Mouse (Mus musculus) heart, embryonic 16.5 days (tissue): ENCODE data around the gene Tut7. TPM values are rescaled to one million over a fixed set of nuclear protein-coding genes. Genes with fewer than 3 reads are reported as not detected.
"Not testable (repeated sequence)": the region's sequence is repeated elsewhere in the genome, so short reads cannot be mapped to it uniquely, and the experiment has no call there.

Experiments used
- ATAC-seq: fragments of 200-750 bp; cut with Nextera tagmentation; replicated peaks from 2 replicates; pipeline ENCODE4 v1.8.0; 2017; ENCODE audit warnings: moderate number of reproducible peaks; ENCODE audit not compliant: insufficient read depth, low FRiP score; ENCODE audit errors: extremely low read depth
- H3K27ac ChIP-seq: fragments of 300-500 bp; sonication (generic); 2 replicates; pipeline ENCODE4 v1.5.1; 2014; ENCODE audit warnings: mild to moderate bottlenecking, low read length, control low read depth, moderate library complexity
- H3K27me3 ChIP-seq: fragments of 300-500 bp; sonication (generic); 2 replicates; pipeline ENCODE4 v1.6.1; 2014; ENCODE audit warnings: low read length, mixed read lengths; ENCODE audit not compliant: control insufficient read depth, insufficient read depth
- H3K36me3 ChIP-seq: fragments of 300-500 bp; sonication (generic); 2 replicates; pipeline ENCODE4 v1.6.1; 2014; ENCODE audit not compliant: control insufficient read depth, insufficient read depth
- H3K4me1 ChIP-seq: fragments of 300-500 bp; sonication (generic); 2 replicates; pipeline ENCODE4 v1.6.1; 2014; ENCODE audit warnings: low read length, mixed read lengths; ENCODE audit not compliant: control insufficient read depth, insufficient read depth
- H3K4me2 ChIP-seq: fragments of 300-500 bp; sonication (generic); 2 replicates; pipeline ENCODE4 v1.6.1; 2014; ENCODE audit warnings: low read depth, mild to moderate bottlenecking, control low read depth, low read length
- H3K4me3 ChIP-seq: fragments of 300-500 bp; sonication (generic); 2 replicates; pipeline ENCODE4 v1.5.1; 2014; ENCODE audit warnings: mild to moderate bottlenecking, control low read depth, low read length
- H3K9ac ChIP-seq: fragments of 300-500 bp; sonication (generic); 2 replicates; pipeline ENCODE4 v1.6.1; 2014; ENCODE audit warnings: low read length, control low read depth
- H3K9me3 ChIP-seq: fragments of 300-500 bp; sonication (generic); replicated peaks from 2 replicates; pipeline ENCODE4 v1.6.1; 2016; ENCODE audit warnings: low read length; ENCODE audit not compliant: control insufficient read depth
- WGBS: fragments of 180-500 bp; shearing (Covaris S2); extraction: QIAGEN DNeasy Blood & Tissue Kit; methylation state at CpG from one replicate; pipeline ENCODE4 v1.1.7; 2014; 5-methylcytosine and 5-hydroxymethylcytosine counted together
- polyA plus RNA-seq: library from polyadenylated mRNA; unstranded; fragments of >200 nt; fragmentation: Nextera tagmentation; extraction: Ambion mirVana; gene quantifications from 2 replicates; pipeline ENCODE4 v1.2.1, GENCODE M21; 2015

Gene Tut7
- polyA plus RNA-seq, 1 experiment from 2014 or later, result 32.7 TPM

- H3K27ac ChIP-seq, result no peak overlapping the region
- ATAC-seq, result no peak
- no peak overlapping the region for H3K4me2 ChIP-seq
- H3K9me3 ChIP-seq, result no peaks in the 10 kb centered on the region
- H3K4me3 ChIP-seq, result no peak overlapping the region
- peaks cover 5% of the 10 kb centered on the region for H3K4me1 ChIP-seq
- no peak overlapping the region for H3K9ac ChIP-seq
- 77% methylated on average over 2 of the region's 2 CpGs for WGBS
- no peaks in the 10 kb centered on the region for H3K27me3 ChIP-seq
- no peaks in the 10 kb centered on the region for H3K36me3 ChIP-seq
These were observed 84.5 kb downstream of the Tut7 start for GRCm38 (mm10) chr13:59738455-59738854.

DNA sequence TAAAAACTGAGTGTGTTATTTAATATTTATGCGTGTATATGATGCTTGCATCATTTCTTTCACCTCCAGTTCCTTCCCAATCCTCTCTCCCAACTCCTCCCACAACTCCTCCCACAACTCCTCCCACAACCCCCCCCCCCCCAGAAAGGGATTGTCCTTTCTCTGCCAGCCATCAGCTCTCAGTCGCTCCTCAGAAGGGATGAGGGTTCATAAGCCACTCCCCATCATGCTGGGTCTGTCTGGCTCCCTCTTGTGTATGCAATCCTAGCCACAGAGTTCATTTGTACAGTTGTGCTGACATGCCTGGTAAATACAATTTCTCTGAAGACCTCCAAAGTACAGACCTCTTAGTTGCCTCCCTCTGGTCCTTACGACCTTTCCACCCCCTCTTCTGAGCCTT lies 87.8 kb downstream of the Tut7 start:
- Histone ChIP-seq H3K9me3 (no peaks in the 10 kb centered on the region), H3K4me3 (no peak overlapping the region), H3K4me2 (no peak overlapping the region), H3K27me3 (no peaks in the 10 kb centered on the region), H3K27ac (no peak overlapping the region), H3K4me1 (no peaks in the 10 kb centered on the region), H3K36me3 (no peaks in the 10 kb centered on the region), H3K9ac (no peak overlapping the region)
- no peak; the same call in 1 of the 2 replicates for ATAC-seq
- 26% methylated on average over 3 of the region's 3 CpGs for WGBS

DNA sequence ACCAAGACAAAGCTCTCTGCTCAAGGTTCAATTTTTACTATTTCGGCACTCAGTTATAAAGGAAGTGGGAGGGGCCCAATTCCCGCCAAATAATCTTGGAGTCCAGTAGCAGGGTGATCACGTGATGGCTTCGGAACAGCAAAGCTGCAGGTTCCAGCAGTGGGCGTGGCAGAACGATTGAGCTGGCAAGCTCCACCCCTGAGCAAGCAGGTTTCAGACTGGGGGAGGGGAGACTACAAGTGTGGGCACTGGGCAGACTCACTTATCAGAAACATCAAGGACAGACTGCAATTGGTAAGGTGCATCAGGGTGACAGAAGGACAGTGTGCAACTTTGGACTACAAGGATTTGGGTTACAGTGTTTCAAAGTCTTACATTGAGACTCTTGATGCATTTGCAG lies 88.6 kb downstream of the Tut7 start:
- H3K4me2 ChIP-seq, ATAC-seq, H3K4me1 ChIP-seq, H3K36me3 ChIP-seq, H3K27me3 ChIP-seq, H3K4me3 ChIP-seq, H3K9me3 ChIP-seq, H3K27ac ChIP-seq, H3K9ac ChIP-seq: not testable (repeated sequence)
- WGBS, result 29% methylated on average over 6 of the region's 6 CpGs

GRCm38 (mm10) chr13:59733936-59734335 lies 89.0 kb downstream of the Tut7 start:
- no peak overlapping the region for H3K27ac ChIP-seq
- H3K4me2 ChIP-seq, result no peak overlapping the region
- H3K36me3 ChIP-seq, result no peaks in the 10 kb centered on the region
- no peak overlapping the region for H3K9ac ChIP-seq
- no peaks in the 10 kb centered on the region for H3K27me3 ChIP-seq
- H3K4me1 ChIP-seq, result no peaks in the 10 kb centered on the region
- ATAC-seq, result no peak
- H3K9me3 ChIP-seq, result no peaks in the 10 kb centered on the region
- 90% methylated on average over 2 of the region's 4 CpGs for WGBS
- H3K4me3 ChIP-seq, result no peak overlapping the region

DNA sequence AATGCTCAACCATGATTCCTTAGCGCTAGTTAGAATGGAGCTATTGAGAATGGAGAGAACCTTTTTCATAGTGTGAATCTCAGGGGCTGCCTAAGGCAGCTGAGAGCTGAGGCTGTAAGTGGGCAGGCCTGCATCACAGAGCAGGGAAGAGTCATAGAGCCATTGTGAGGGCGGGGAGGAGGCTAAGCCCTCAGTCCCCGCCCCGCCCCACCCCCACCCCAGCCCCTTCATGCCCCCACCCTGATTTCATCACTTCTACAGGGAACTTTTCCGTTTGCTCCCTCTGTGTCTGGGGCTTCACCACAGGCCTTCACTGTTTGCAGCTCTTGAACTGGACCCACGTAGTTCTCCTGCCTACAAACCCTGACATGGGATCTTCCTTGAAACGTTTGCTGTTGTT lies 91.3 kb downstream of the Tut7 start, which contains the start of gene Spata31d1d:
Gene Spata31d1d (minus strand): TSS at position 101 of the 400 bp plus-strand sequence.
- no peaks in the 10 kb centered on the region for H3K36me3 ChIP-seq
- no peak within 1 kb of the TSS for H3K4me2 ChIP-seq
- H3K9me3 ChIP-seq, result no peaks in the 10 kb centered on the region
- H3K4me1 ChIP-seq, result peaks cover 3% of the 10 kb centered on the region
- H3K9ac ChIP-seq, result no peak within 1 kb of the TSS
- 37% methylated on average over 6 of the region's 7 CpGs for WGBS
- ATAC-seq, result no peak
- no peaks in the 10 kb centered on the region for H3K27me3 ChIP-seq
- no peak within 1 kb of the TSS for H3K4me3 ChIP-seq
- no peak within 1 kb of the TSS for H3K27ac ChIP-seq

DNA sequence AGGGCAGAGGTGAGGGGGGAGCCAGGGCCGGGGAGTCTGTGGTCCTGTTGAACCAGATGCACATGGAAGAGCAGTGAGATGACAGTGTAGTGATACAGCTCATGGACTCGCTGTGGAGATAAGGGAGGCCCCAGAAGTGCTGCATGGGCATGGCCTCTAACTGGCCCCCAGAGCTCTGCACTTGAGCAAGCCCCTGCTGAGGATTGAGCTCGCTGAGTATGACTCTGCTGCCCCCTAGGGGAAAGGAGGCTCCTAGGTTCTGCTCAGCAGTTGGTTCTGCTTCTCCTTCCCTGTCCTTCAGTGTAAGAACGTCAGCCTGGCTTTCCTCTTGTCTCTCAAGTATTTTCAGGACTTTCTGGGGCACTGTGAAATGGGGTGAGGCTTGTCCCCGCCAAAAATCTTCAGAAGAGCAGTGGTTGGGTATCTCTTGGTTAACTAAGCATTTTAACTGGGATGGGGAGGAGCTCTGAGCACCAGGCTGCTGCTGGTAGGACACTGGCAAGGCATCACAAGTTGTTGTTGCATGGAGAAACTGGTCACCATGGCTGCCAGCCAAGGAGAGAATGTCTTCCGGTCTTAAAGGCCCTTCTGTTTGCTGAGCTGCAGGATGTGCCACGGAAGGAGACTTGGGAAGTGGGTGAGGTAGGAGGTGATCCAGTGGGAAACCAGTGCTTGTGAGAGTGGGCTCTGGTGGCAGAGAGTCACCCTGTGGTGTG lies 94.4 kb downstream of the Tut7 start:
- Histone ChIP-seq H3K9me3 (no peaks in the 10 kb centered on the region), H3K27me3 (no peaks in the 10 kb centered on the region), H3K4me3 (no peak overlapping the region), H3K4me2 (no peak overlapping the region), H3K36me3 (no peaks in the 10 kb centered on the region), H3K4me1 (peaks cover 3% of the 10 kb centered on the region), H3K27ac (no peak overlapping the region), H3K9ac (no peak overlapping the region)
- peak; percentile 91 for ATAC-seq
- 15% methylated on average over 7 of the region's 7 CpGs for whole genome bisulfite sequencing

DNA sequence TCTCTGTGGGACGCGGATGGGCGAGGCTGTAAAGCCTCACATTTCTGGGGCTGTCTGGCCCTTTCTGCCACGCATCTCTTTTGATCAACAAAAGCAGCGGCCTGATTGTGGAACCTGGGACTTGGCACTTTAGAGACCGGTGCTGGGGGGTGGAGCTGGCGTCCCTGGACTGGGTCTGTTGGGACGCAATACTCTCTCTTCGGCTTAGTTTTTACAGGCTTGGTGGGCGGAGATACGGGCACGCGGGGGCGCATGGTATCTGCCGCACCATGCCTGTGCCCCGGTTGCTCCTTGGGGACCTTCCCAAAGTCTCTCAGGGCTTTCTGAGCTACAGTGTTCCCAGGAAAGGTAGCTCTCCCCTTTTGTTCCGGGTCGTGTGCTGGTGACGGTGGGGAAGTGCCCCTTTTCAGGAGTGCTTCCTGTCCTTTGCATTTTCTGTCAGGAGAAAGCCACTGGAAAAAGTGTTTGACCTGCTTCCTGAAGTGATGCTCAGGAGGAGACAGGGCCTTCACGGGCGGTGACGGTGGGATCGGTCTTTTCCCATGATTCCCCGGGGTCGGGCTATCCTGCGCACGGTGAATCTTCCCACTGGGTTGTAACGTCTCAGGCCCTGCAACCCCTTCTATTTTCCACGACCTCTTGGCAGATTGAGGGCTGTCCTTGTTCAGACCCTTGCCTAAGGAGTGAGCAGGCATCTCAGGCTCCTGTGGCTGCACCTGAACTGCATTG lies 96.6 kb downstream of the Tut7 start:
- ATAC-seq, result no peak
- 23% methylated on average over 29 of the region's 29 CpGs for WGBS
- Histone ChIP-seq H3K27me3 (no peaks in the 10 kb centered on the region), H3K4me3 (peak overlapping the region; percentile 4), H3K9me3 (no peaks in the 10 kb centered on the region), H3K27ac (no peak overlapping the region), H3K9ac (peak overlapping the region; percentile 5; the same call in 1 of the 2 replicates), H3K4me1 (peaks cover 3% of the 10 kb centered on the region), H3K4me2 (peak overlapping the region; percentile 46), H3K36me3 (no peaks in the 10 kb centered on the region)

GRCm38 (mm10) chr13:59722089-59722488 lies 100.9 kb downstream of the Tut7 start:
- not testable (repeated sequence) for H3K36me3 ChIP-seq, H3K27me3 ChIP-seq, H3K9ac ChIP-seq, H3K4me1 ChIP-seq, H3K4me2 ChIP-seq, H3K27ac ChIP-seq, H3K4me3 ChIP-seq, H3K9me3 ChIP-seq, ATAC-seq
- 78% methylated on average over 1 of the region's 1 CpGs for WGBS
